Mouse (Mus musculus) neural tube, embryonic 12.5 days (tissue): ENCODE measurements at regions not wholly inside any gene's neighbourhood (a gene's known extent, or its start where the extent isn't known, plus 50 kb on each side); places are given as distances from the start of the nearest gene placed in this dataset.

Source experiments
- ATAC-seq: fragments of 200-750 bp; cut with Nextera tagmentation; 2 replicates; pipeline ENCODE4 v1.8.0; 2017; ENCODE audit warnings: low read depth, mild to moderate bottlenecking, moderate TSS enrichment, moderate library complexity; ENCODE audit not compliant: low FRiP score
- H3K27ac ChIP-seq: fragments of 300-500 bp; sonication (generic); 2 replicates; pipeline ENCODE4 v1.5.1; 2016
- H3K27me3 ChIP-seq: fragments of 300-500 bp; sonication (generic); replicated peaks from 2 replicates; pipeline ENCODE4 v1.6.1; 2016; ENCODE audit warnings: mild to moderate bottlenecking
- H3K36me3 ChIP-seq: fragments of 300-500 bp; sonication (generic); 2 replicates; pipeline ENCODE4 v1.6.1; 2016; ENCODE audit warnings: mild to moderate bottlenecking
- H3K4me1 ChIP-seq: fragments of 300-500 bp; sonication (generic); 2 replicates; pipeline ENCODE4 v1.6.1; 2016
- H3K4me2 ChIP-seq: fragments of 300-500 bp; sonication (generic); replicated peaks from 2 replicates; pipeline ENCODE4 v1.6.1; 2016; ENCODE audit warnings: mild to moderate bottlenecking
- H3K4me3 ChIP-seq: fragments of 300-500 bp; sonication (generic); 2 replicates; pipeline ENCODE4 v1.5.1; 2016
- H3K9ac ChIP-seq: fragments of 300-500 bp; sonication (generic); 2 replicates; pipeline ENCODE4 v1.6.1; 2016; ENCODE audit warnings: mild to moderate bottlenecking
- H3K9me3 ChIP-seq: fragments of 300-500 bp; sonication (generic); 2 replicates; pipeline ENCODE4 v1.6.1; 2016; ENCODE audit warnings: mild to moderate bottlenecking
- WGBS: fragments of 180-500 bp; shearing (Covaris S2); methylation state at CpG from one replicate; pipeline ENCODE4 v1.1.7; 2016; 5-methylcytosine and 5-hydroxymethylcytosine counted together

DNA sequence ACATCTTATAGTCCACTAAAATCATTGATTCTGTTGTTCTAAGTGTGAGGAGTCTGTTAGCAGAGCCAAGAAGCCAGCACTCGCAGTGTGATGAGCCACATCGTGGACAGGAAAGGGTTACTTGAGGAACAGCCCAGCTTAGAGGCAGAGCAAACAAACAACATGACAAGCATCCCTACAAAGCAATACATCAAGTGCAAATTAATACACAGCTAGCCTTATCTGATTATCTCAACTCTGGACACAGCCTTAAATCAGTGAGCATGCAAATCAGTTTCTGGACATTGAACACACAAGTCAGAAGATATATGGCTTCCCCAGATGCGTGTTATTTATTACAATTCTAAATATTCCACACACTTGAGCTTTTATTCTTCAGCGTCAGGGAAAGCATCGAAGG, 52.4 kb upstream of the 4932438A13Rik start:
- Histone ChIP-seq H3K27me3 (no peaks in the 10 kb centered on the region), H3K36me3 (no peaks in the 10 kb centered on the region), H3K4me2 (no peak overlapping the region), H3K27ac (no peak overlapping the region), H3K9me3 (no peaks in the 10 kb centered on the region), H3K4me1 (no peaks in the 10 kb centered on the region), H3K4me3 (no peak overlapping the region), H3K9ac (no peak overlapping the region)
- WGBS: 76% methylated on average over 5 of the region's 5 CpGs
- no peak for ATAC-seq
